Mouse (Mus musculus) limb, embryonic 11.5 days (tissue): ENCODE data around the gene Olfr433. TPM values are rescaled to one million over a fixed set of nuclear protein-coding genes. Genes with fewer than 3 reads are reported as not detected.
"Not testable (repeated sequence)": the region's sequence is repeated elsewhere in the genome, so short reads cannot be mapped to it uniquely, and the experiment has no call there.

Experiments used
- ATAC-seq: fragments of 200-750 bp; cut with Nextera tagmentation; 2 replicates; pipeline ENCODE4 v1.8.0; 2017; ENCODE audit warnings: low read depth; ENCODE audit not compliant: insufficient number of reproducible peaks, low FRiP score, low TSS enrichment
- DNase-seq: peaks from one replicate; pipeline ENCODE4 v3.0.0-alpha.2; 2015; ENCODE audit warnings: low spot score
- H3K27ac ChIP-seq: fragments of 300-500 bp; sonication (generic); replicated peaks from 2 replicates; pipeline ENCODE4 v1.5.1; 2014; ENCODE audit warnings: low read depth, mild to moderate bottlenecking, low read length
- H3K27me3 ChIP-seq: fragments of 300-500 bp; sonication (generic); 2 replicates; pipeline ENCODE4 v1.6.1; 2014; ENCODE audit warnings: mild to moderate bottlenecking, low read length, mixed read lengths; ENCODE audit not compliant: control insufficient read depth, insufficient read depth
- H3K36me3 ChIP-seq: fragments of 300-500 bp; sonication (generic); 2 replicates; pipeline ENCODE4 v1.6.1; 2014; ENCODE audit warnings: mild to moderate bottlenecking, low read length, moderate library complexity, mixed read lengths; ENCODE audit not compliant: control insufficient read depth, insufficient read depth
- H3K4me1 ChIP-seq: fragments of 300-500 bp; sonication (generic); 2 replicates; pipeline ENCODE4 v1.6.1; 2014; ENCODE audit warnings: low read length, mixed read lengths; ENCODE audit not compliant: control insufficient read depth, insufficient read depth
- H3K4me2 ChIP-seq: fragments of 300-500 bp; sonication (generic); 2 replicates; pipeline ENCODE4 v1.6.1; 2014; ENCODE audit warnings: low read depth, mild to moderate bottlenecking, moderate library complexity; ENCODE audit not compliant: severe bottlenecking
- H3K4me3 ChIP-seq: fragments of 300-500 bp; sonication (generic); 2 replicates; pipeline ENCODE4 v1.5.1; 2014; ENCODE audit warnings: low read depth, low read length
- H3K9ac ChIP-seq: fragments of 300-500 bp; sonication (generic); 2 replicates; pipeline ENCODE4 v1.6.1; 2014; ENCODE audit warnings: mild to moderate bottlenecking, low read length
- H3K9me3 ChIP-seq: fragments of 300-500 bp; sonication (generic); 2 replicates; pipeline ENCODE4 v1.6.1; 2016; ENCODE audit warnings: low read length; ENCODE audit not compliant: control insufficient read depth
- WGBS: fragments of 180-500 bp; shearing (Covaris S2); extraction: QIAGEN DNeasy Blood & Tissue Kit; methylation state at CpG from one replicate; pipeline ENCODE4 v1.1.7; 2014; 5-methylcytosine and 5-hydroxymethylcytosine counted together
- polyA plus RNA-seq: library from polyadenylated mRNA; unstranded; fragments of >200 nt; fragmentation: Nextera tagmentation; extraction: Ambion mirVana; gene quantifications from 2 replicates; pipeline ENCODE4 v1.2.1, GENCODE M21; 2014

Gene Olfr433
- not detected in 2 replicates for polyA plus RNA-seq

GRCm38 (mm10) chr1:174040523-174041177 is at the start of gene Olfr433:
Gene Olfr433, plus strand, starts transcription at chr1:174040705.
- H3K4me2 ChIP-seq: no peak within 1 kb of the TSS
- DNase-seq (no peak), ATAC-seq (no peak)
- no peaks in the 10 kb centered on the region for H3K4me1 ChIP-seq
- H3K27me3 ChIP-seq: no peaks in the 10 kb centered on the region
- WGBS: 79% methylated on average over 7 of the region's 7 CpGs
- no peaks in the 10 kb centered on the region for H3K36me3 ChIP-seq
- H3K27ac ChIP-seq: no peak within 1 kb of the TSS
- no peak within 1 kb of the TSS for H3K9ac ChIP-seq
- no peak within 1 kb of the TSS for H3K4me3 ChIP-seq
- no peaks in the 10 kb centered on the region for H3K9me3 ChIP-seq

DNA sequence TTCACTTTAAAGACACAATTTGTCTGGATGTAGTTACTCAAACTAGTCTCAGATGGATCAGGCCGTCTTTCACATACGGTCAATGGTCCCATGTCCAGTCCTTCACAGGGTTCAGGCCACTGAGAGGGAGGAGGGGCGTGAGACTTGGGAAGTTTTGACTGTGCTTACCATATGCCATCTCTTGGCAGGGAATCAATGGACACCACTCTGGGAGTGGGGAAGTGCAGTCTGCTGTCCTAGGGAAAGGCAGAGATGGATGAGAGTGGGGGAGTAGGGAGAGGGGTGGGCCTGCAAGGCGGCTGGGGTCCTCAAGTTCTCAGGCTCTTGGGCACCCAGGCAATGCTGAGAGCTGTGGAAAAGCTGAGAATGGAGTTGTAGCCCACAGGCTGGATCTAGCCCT is 45.5 kb upstream of the Olfr433 start:
- ATAC-seq: no peak; the same call in 1 of the 2 replicates
- no peak overlapping the region for H3K9ac ChIP-seq

GRCm38 (mm10) chr1:174004352-174005109 is 36.0 kb upstream of the Olfr433 start:
- H3K9me3 ChIP-seq, ATAC-seq, H3K4me2 ChIP-seq, H3K27me3 ChIP-seq, H3K9ac ChIP-seq, DNase-seq, H3K27ac ChIP-seq, H3K4me1 ChIP-seq, H3K4me3 ChIP-seq, H3K36me3 ChIP-seq: not testable (repeated sequence)
- WGBS: 73% methylated on average over 2 of the region's 3 CpGs

More for the DNA sequence above, 45.5 kb upstream of the Olfr433 start:
- Histone ChIP-seq H3K4me2 (no peak overlapping the region), H3K36me3 (no peaks in the 10 kb centered on the region), H3K4me1 (no peaks in the 10 kb centered on the region), H3K9me3 (no peaks in the 10 kb centered on the region), H3K4me3 (no peak overlapping the region), H3K27ac (no peak overlapping the region), H3K27me3 (no peaks in the 10 kb centered on the region)
- DNase-seq: no peak
- 78% methylated on average over 4 of the region's 4 CpGs for WGBS

DNA sequence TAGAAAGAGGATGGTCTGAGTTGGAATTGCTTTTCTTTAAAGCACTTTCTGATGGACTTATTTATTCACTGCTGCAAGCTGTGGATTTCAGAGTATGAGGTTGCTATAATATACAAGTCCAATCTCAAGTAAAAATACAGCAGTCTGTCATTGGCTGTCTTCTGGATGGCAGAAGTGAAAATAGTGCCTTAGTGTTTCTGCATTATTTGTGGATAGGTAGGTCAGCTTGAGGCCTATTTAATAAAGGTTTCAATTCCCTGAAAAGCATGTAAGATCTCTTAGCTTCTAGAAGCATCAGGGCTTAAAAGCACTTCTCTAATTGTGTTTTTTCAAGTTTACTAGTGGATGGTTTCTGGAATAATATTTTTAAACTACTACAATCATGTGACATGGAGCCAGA is 33.5 kb upstream of the Olfr433 start:
- not testable (repeated sequence) for H3K27ac ChIP-seq, H3K4me2 ChIP-seq, ATAC-seq, DNase-seq, H3K4me3 ChIP-seq, H3K9me3 ChIP-seq, H3K4me1 ChIP-seq, H3K9ac ChIP-seq, H3K27me3 ChIP-seq, H3K36me3 ChIP-seq

GRCm38 (mm10) chr1:174031698-174032097 is 8.8 kb upstream of the Olfr433 start, which contains the start of gene Ifi205:
Gene Ifi205, minus strand, starts transcription at chr1:174031810.
- Histone ChIP-seq H3K27me3 (no peaks in the 10 kb centered on the region), H3K9me3 (no peaks in the 10 kb centered on the region), H3K4me2 (no peak within 1 kb of the TSS), H3K36me3 (no peaks in the 10 kb centered on the region), H3K27ac (no peak within 1 kb of the TSS), H3K4me1 (no peaks in the 10 kb centered on the region), H3K4me3 (no peak within 1 kb of the TSS), H3K9ac (no peak within 1 kb of the TSS)
- no peak for DNase-seq
- 50% methylated on average over 1 of the region's 1 CpGs for WGBS
- ATAC-seq: no peak

DNA sequence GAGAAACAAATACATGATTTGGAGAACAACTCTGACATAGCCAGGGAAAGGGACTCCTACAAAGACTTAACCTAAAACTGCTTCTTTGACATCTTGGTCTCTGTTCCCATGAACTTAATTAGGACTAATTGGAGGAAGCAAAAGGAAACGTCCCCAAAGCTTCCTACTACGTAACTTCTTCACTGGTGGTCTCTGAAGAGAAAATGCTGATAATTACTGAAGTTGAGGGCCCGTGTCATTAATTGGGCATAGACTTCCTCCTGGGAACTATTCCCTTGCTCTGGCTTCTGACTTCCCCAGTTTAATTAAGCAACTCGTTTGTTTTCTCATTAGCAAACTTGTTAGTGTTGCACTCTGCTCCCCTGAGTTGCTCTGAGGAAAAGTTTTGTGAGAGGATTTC is 4.7 kb upstream of the Olfr433 start:
- no peaks in the 10 kb centered on the region for H3K36me3 ChIP-seq
- DNase-seq: no peak
- no peak overlapping the region for H3K9ac ChIP-seq
- no peak overlapping the region for H3K27ac ChIP-seq
- H3K9me3 ChIP-seq: no peaks in the 10 kb centered on the region
- WGBS: 33% methylated on average over 4 of the region's 4 CpGs
- H3K4me2 ChIP-seq: no peak overlapping the region
- H3K27me3 ChIP-seq: no peaks in the 10 kb centered on the region
- no peak overlapping the region for H3K4me3 ChIP-seq
- no peak for ATAC-seq
- no peaks in the 10 kb centered on the region for H3K4me1 ChIP-seq

DNA sequence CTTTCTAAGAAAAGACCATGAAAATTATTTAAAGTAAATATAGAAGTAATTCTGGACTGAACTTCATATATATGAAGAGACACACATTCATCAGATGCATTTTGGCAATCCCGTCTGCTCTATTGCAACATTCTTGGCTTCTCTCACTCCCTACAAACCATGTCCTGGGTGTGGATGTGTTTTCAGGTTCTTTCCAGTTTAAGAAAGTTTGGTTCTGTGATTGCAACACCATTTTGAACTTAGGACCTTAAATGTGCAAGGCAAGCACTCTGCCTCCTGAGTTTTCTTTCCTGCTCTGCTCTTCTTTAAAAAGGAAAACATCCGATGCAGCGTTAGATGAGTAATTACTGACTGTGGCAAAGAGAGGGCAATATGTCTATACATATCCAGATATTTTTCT is 2.0 kb upstream of the Olfr433 start:
- H3K9me3 ChIP-seq: no peaks in the 10 kb centered on the region
- H3K9ac ChIP-seq: no peak overlapping the region
- ATAC-seq: no peak
- H3K27ac ChIP-seq: no peak overlapping the region
- no peak overlapping the region for H3K4me3 ChIP-seq
- H3K4me1 ChIP-seq: no peaks in the 10 kb centered on the region
- no peak overlapping the region for H3K4me2 ChIP-seq
- no peaks in the 10 kb centered on the region for H3K27me3 ChIP-seq
- DNase-seq: no peak
- WGBS: 90% methylated on average over 3 of the region's 3 CpGs
- no peaks in the 10 kb centered on the region for H3K36me3 ChIP-seq

DNA sequence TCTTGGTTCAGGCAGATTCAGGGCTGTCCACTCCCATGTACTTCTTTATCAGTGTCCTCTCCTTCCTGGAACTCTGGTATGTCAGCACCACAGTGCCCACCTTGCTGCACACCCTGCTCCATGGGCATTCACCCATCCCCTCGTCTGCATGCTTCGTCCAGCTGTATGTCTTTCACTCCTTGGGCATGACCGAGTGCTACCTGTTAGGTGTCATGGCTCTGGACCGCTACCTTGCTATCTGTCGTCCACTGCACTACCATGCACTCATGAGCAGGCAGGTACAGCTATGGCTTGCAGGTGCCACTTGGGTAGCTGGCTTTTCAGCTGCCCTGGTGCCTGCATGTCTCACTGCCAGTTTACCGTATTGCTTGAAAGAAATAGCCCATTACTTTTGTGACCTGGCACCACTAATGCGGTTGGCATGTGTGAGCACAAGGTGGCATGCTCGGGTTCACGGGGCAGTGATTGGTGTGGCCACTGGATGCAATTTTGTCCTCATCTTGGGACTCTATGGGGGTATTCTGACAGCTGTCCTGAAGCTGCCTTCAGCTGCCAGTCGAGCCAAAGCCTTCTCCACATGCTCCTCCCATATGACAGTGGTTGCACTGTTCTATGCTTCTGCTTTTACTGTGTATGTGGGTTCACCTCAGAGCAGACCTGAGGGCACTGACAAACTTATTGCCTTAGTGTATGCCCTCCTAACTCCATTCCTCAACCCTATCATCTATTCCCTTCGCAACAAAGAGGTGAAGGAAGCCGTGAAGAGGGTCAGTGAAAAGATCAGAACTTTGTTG is 1.8 kb downstream of the Olfr433 start:
- H3K27ac ChIP-seq, H3K4me2 ChIP-seq, H3K27me3 ChIP-seq, H3K4me1 ChIP-seq, H3K9ac ChIP-seq, H3K9me3 ChIP-seq, DNase-seq, H3K4me3 ChIP-seq, H3K36me3 ChIP-seq, ATAC-seq: not testable (repeated sequence)
- WGBS: 90% methylated on average over 12 of the region's 12 CpGs
